Mouse (Mus musculus) G1E (cell line): Measurements from ENCODE around the gene Olfr586.

Experiments used
- CTCF ChIP-seq: IDR thresholded peaks from 2 replicates; pipeline ENCODE4 v1.5.1; 2012; ENCODE audit warnings: low read depth, low read length, inconsistent platforms, mixed read lengths
- GATA1 ChIP-seq: IDR thresholded peaks from 2 replicates; pipeline ENCODE4 v1.6.1; 2012; ENCODE audit warnings: borderline replicate concordance, low read length, inconsistent platforms, mixed read lengths
- GATA2 ChIP-seq: IDR thresholded peaks from 2 replicates; pipeline ENCODE4 v1.6.1; 2012; ENCODE audit warnings: low read depth, low read length, inconsistent platforms, borderline replicate concordance
- TAL1 ChIP-seq: conservative IDR thresholded peaks from 2 replicates; pipeline ENCODE4 v1.6.1; 2012; ENCODE audit warnings: low read depth, low read length, inconsistent platforms, mixed read lengths

DNA sequence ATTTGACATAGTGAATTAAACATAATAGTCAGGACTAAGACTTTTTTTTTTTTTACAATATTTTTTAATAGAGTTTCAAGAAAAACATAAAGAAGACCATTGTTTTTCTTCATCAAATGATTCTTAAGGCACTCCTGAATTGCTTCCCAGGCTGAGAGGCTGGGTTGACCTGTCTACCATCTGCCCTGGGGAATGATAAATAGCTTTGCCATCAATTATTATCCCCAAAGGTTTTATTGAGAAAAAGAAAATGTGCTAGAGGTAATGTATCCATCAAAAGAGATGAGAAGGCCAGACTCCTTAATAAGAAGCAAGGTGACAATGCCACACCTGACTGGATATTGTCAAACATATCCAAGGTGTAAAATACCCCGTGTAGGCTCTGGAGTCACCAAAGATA is 15.1 kb upstream of the Olfr586 start, which contains the start of gene Olfr588-ps1:
- TF ChIP-seq CTCF (no peak), GATA1 (no peak), GATA2 (no peak), TAL1 (no peak)
